Mouse (Mus musculus): ENCODE data around the gene Zfp408. TPM values are rescaled to one million over a fixed set of nuclear protein-coding genes. Genes with fewer than 3 reads are reported as not detected.

Zfp408 gene
- 10 to 100 TPM; 10.1 to 16.5 TPM for total RNA-seq (2021)
- long read RNA-seq, experiment 1, partial matches to known transcripts = 0 of 5 reads
- long read RNA-seq, experiment 1, other reads (novel, unspliced or antisense) = 4 of 5 reads
- long read RNA-seq, experiment 2, partial matches to known transcripts = 0 of 5 reads
- long read RNA-seq, experiment 2, other reads (novel, unspliced or antisense) = 3 of 5 reads

DNA sequence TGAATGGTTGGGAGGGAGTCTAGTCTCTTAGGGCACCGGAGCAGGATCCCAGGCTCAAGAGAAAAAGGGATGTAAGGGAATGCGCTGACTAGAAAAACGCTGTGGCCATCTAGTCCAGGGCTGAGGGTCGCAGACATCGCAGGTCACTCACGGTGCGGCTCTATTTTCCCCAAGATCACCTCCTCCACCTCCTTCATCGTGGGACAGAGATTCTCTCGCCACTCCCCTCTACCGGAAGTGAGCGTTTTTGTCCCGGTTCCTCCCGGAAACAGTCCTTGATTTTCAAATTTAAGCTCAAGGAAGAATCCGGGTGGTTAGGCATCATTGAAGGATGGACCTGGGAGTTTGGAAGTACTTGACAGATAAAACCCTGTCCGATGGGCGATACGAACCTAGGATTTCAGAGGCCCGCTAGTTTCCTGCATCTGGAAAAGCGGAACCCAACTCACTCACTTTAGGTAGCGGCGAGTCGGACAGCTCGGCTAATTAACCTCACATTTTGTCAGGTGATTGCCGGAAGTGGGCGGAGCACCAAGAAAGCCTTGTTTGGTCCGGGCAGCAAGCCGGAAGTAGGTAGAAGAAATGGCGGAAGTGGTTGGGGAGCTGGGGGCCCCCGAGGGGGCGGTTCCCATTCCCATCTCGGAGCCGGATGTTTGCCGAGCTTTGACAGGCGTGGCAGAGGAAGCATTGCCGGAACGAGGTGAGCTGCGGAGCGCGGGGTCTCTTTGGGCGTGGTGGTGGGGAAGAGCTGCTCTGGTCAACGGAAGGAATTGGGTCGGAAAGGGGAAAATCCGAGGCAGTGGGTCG, at the start of gene Zfp408, which contains the start of gene Arhgap1:
Gene Zfp408 (minus strand): TSS at position 239 of the 807 bp plus-strand sequence.
Gene Arhgap1 (plus strand): TSS at position 308 of the 807 bp plus-strand sequence.
- peak; percentile 90 to 97 for DNase-seq (ENCODE audit: low spot score in 2 of 2)

DNA sequence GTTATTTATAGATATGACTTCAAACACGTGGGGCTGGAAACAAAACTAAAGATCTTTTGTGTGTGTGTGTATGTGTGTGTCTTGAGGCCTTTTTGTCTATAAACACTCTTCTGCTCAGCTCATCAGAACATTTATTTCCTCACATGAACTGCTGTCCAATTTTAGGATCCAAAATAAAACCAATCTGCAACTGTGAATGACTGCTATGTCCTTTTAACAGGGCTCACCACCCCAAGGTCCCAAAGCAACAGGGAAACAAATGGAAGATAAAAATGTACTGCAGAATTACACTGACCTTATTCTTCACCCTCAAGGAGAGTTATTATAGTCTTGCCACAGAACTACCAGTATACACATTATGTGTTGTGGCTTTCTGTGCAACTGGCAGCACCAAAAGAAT, 49.6 kb upstream of the Zfp408 start:
- DNase-seq (ENCODE audit: low spot score in 2 of 2) = no peak

DNA sequence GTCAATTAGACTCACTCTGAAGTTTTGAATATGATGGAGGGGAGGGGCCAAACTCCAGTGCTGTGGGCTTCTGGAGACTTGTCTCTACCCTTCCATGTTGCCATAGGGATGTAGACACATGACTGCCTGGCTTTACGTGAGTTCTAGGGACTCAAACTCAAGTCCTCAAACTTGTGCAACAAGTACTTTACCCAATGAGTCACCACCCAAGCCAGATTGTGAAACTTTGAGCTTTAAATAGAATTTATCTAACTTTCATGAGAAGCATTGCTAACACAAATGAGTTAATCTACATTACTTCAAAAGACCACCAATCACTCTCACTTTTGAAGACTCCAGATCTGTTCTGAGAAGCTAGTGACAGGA, 46.6 kb upstream of the Zfp408 start:
- no peak for DNase-seq (ENCODE audit: low spot score in 2 of 2)

DNA sequence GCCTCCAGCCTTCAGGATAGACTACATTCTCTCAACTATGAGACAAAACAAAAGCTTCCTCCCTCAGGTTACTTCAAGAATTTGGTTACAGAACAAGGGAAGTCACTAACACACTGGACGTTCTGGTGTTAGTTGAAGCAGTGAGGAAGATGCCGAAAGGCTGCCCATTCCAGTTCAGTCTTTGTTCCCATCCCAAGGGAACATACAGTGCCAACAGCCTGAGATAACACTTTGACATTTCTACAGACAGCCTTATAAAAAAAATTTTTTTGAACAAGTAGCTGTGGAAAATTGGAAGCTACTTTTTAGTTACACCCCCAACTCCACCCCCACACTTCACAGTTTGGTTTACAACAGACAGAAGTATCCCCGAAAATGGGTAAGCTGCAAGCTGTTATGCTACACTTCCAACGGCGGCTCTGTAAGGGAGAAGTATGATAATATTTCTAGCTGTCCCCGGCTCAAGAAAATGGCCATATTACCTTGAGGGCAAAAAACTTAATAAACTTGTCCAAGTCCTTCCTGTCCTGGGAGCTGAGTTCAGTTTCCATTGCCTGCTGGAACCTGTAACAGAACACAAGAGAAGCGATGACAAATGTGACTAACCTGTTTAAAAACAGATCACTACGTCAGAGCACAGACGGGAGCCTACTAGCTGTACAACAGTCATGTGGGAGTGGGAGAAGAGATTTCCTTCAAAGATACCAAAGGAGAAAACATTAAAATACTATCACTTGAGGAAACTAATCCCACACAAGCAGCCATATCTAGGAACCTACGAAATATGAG, 46.0 kb upstream of the Zfp408 start:
- no peak for DNase-seq (ENCODE audit: low spot score in 2 of 2)

DNA sequence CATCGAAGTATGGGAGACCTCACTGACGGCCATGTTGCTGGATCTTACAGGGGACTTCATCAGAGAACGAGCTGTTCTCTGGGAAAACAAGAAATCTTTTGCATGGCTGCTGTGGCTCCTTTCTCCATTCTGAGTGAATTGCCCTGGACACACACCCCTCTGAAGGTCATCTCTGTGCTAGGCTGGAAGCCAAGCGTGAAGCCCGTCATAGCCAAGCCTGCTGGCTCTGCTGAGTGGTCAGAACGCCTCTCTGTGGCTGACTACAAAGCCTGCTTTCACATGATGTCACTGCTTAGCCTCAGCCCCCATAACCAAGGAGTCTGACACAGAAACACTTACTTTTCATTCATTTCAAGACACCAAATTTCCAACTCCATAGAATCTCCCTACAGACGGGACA, 39.9 kb upstream of the Zfp408 start:
- no peak for DNase-seq (ENCODE audit: low spot score in 2 of 2)

DNA sequence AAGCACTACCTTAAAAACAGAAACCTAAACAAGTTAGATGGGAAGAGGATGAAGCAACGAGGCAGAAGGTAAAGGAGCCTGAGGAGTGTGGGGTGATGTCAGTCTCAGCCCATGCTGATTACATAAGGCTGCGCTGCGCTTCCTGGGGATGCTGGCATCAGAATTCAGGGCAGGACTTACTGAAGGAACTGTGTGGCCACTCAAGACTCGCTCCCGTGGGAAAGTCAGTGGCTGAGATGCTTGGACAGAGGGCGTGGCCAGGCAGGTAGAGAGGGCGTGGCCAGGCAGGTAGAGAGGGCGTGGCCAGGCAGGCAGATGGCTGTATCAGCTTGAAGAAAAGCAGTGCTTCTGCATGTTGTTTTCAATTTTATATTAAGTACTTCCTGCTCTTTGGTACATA, 34.3 kb upstream of the Zfp408 start:
- no peak for DNase-seq (ENCODE audit: low spot score in 2 of 2)

DNA sequence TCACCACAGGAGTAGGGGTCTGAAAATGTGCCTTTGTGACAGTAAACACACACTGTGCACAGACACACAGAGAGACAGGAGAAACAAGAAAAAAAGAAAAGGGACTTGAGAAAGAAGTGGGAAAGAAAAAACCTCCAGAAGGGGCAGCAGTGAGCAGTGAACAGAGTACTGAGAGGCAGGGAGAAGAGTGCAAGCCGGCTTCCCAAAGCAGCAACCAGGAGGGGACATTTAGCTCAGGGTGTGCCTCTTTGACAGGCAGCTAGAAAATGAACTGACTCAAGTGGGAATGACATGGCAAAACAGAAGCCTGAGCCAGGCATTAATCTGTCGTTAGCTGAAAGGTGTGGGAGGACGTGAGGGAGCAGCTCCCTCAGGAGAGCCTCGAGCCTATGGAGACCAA, 33.3 kb upstream of the Zfp408 start:
- DNase-seq (ENCODE audit: low spot score in 2 of 2) = peak in 1 of 2 experiments; percentile 35

DNA sequence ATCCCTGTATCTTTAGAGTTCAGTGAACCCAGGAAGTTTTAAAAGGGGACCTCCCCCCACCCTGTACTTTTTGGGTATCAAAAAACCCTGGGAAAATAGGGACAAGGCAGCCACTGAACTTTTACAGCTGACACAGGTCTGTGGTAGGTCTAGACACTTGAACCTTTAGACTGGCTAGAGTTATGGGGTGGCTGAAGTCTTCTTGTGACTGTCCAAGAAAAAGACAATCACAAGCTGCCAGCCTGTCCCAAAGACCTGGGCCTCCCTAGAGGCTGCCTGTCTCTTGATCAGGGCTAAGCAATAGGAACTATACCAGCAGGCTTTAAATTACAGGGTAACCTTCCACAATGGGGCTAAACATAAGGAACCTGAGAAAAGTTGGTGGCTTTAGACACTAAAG, 27.4 kb upstream of the Zfp408 start:
- DNase-seq (ENCODE audit: low spot score in 2 of 2) = no peak

DNA sequence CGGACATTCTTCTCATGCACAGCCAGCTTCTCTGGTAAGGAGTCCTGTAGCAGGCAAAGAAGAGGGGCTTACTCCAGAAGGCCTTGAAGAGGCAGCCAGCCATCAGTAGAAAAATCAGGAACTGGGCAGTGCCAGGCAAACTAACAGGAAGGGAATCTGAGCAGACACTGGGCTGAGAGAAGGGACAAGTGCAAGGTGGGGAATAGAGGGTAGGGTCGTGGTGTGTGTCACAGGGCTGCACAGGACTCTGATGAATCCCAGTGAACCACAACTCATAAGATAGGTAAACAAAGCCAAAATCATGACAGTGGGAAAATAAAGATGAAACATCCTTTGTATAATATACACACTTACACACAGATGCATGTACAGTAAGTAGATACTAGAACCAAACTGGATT, 26.8 kb upstream of the Zfp408 start:
- DNase-seq (ENCODE audit: low spot score in 2 of 2) = no peak

DNA sequence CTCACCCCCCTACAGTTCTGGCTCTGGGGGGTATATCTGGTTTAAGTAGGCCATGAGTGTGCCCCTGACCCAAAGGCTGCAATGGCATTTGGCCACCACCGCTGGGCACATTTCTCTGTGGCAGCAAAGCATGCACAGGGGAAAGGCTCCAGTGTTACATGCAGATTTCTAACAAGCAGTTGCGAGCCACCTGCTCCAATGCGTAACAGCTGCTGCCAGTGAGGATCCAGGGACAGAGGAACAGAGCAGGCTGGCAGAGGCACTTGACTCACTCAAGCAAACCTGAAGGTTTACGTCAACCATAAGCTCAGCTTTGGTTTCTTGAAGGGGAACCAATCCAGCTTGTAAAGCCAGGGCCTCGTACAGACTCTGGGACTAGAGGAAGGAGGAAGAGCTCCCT, 25.3 kb upstream of the Zfp408 start:
- peak in 1 of 2 experiments; percentile 27 for DNase-seq (ENCODE audit: low spot score in 2 of 2)

DNA sequence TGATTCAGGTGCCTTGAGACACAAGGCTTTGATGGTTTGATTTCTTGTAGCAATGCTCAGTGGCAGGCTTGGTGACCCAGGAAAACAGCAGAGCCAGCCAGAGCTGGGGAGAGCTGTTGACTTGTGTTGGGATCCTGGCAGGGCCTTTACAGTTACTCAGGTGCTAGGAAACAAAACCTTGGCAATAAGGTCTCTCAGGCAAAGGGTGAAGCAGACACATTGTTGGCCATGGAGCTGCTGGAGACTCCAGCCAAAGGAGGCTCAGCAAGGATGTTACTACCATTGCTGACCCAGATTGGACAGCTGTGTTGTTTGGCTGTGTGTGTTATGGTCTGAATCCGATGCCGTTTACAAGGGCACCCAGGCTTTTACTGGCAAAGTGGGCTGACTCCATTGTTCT, 24.0 kb upstream of the Zfp408 start:
- no peak for DNase-seq (ENCODE audit: low spot score in 2 of 2)

DNA sequence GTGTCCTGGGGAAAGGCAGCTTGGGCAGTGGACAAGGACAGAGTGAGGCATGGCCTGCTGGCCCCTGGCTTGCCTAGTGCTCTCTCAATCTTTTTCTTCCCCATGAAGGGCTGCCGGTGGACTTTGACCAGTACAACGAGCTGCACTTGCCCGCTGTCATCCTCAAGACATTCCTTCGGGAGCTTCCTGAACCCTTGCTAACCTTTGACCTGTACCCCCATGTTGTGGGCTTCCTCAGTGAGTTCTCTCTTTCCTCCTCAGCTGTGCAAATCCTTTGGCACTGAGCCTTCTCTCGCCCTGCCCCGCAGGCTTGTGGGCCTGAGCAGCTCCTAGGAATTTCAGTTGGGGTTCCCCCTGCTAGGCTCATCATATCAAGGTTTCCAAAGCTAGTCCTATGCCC, 20.4 kb upstream of the Zfp408 start:
- no peak for DNase-seq (ENCODE audit: low spot score in 2 of 2)

DNA sequence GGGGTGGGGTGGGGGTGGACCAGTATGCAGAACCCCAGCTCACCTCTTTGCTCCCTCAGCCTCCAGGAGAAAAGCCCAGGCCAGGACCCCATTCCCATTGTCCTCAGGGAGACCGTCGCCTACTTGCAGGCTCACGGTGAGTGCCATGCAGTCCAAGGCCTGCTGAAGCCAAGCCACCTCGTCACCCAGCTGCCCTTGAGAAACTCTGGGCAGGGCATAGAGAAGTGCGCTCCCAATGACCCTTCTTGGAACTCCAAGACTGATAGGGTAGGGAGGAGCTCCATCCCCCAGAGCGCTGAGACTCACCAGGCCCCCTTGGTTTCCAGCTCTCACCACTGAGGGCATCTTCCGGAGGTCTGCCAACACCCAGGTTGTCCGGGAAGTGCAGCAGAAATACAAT, 19.7 kb upstream of the Zfp408 start:
- no peak for DNase-seq (ENCODE audit: low spot score in 2 of 2)

DNA sequence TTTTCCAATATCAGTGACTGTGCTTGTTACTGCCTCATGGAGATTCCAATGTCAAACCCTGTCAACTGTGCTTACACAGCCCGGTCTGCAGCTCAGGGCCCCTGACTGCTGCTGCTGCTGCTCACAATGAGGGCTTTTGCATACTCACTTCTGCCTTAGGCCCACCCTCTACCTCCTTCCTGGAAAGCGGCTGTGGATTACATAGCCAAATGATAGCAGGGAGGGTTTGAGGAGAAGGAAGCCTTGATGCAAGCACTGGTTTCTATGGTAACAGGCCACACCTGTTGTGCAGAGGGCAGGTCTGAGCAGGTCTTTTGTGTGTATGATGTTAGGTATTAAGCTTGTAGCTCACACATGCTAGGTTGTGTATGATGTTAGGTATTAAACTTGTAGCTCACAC, 18.2 kb upstream of the Zfp408 start:
- DNase-seq (ENCODE audit: low spot score in 2 of 2) = no peak

DNA sequence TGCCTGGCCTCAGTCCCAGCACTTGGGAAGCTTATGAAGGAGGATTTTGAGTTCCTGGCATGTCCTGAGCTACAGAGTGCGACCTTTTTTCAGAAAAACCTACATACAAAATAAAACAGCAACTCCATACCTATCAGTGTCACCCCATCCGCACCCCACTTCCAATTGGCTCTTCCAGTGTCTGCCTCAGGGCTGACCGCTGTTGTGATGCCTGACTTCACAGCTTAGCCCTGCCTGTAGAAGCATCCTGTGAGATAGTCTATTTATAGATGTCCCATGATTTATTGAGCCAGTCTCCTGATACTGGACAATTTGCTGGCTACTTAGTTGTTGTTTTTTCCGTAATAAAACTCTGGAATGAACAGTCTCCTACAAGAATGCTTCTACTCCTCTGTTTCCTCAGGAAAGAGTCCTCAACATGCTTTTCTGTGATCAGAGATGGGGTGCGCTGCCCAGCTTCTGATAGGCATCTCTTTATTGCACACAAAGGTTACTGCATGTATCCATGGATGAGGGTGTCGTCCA, 16.9 kb upstream of the Zfp408 start:
- no peak for DNase-seq (ENCODE audit: low spot score in 2 of 2)

DNA sequence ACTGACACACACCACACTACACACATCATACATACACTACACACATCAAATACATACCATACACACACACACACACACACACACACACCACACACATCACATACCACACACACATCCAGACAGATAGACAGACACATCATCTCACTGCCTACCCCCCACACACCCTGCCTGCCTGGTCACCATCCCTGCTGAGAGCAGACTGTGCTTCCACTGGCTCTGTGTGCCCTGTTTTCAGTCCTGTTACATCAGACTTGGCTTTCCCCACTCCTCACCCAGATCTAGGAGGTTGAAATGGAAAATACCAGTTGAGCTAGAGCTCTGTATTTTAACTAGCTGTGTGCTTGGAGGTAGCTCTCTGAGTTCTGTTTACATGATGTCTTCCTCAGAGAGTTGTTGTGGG, 15.2 kb upstream of the Zfp408 start:
- no peak for DNase-seq (ENCODE audit: low spot score in 2 of 2)

DNA sequence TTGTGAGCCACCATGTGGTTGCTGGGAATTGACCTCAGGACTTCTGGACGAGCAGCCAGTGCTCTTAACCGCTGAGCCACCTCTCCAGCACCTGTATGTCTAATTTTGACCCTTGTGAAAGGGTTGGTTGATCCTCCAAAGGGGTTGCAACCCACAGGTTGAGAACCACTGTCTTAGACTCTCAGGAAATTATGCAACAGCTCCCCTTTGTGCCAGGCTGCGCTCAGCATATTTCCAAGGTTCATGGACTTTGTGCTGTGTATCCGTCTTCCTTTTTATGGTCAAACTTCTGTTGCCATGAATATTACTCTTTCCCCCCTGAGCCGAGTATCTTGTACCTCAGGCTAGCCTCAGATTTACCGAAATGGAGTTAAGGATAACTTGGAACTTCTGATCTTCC, 11.4 kb upstream of the Zfp408 start:
- DNase-seq (ENCODE audit: low spot score in 2 of 2) = no peak

DNA sequence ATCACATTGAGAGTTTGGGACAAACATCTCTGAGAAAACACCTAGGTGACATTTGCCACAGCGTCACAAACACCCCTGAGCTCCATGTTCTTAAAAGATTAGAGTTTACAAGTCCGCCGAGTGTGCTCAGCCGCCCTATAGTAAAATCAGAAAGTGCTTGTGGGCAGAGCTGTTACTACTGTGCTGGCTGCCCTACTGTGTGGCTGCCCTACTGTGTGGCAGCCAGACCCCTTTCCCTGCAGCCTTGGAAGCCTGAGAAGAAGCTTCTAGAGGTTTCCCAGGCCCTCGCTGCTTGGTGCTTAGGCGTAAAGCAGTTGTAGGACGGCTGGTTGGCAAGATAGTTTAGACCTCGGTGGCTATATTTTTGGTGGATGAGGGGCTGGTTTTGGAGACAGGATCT, 10.1 kb upstream of the Zfp408 start:
- no peak for DNase-seq (ENCODE audit: low spot score in 2 of 2)

DNA sequence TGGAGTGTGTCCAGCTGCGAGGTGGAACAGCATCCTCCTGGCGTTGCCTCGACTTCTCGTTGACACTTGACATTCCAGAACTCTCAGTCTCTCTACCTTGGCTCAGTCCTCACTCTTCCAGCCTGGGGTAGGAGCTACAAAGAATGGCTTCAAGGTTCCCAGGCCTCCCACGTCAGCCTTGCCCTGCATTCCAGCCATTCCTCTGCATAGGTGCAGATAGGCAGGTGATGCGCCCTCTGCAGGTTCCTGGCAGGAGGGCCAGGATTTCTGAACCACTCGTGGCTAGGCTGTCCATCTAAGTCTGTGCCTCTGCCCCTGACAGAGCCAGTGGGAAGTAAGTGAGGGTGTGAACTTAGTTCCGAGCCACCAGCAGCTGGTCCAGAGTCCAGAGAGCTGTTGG, 7.2 kb upstream of the Zfp408 start:
- no peak for DNase-seq (ENCODE audit: low spot score in 2 of 2)

DNA sequence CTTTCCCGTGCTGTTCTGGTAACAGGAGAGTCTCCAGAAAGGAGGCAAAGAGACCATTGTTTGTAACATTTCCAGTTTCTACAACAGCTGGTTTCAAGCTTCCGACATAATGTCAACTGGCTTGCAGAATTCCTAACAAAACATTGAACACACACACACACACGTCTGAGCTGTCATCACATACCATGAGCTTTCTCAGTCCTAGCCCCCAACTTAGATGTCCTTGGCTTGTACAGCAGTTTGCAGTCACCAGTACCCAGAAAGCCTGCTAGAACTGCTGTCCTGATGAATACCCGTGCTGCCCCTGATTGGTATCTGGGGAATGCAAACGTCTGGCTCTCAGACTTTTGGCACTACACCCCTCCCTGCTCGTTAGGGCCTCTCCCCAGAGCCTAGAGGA, 6.2 kb upstream of the Zfp408 start:
- no peak for DNase-seq (ENCODE audit: low spot score in 2 of 2)

DNA sequence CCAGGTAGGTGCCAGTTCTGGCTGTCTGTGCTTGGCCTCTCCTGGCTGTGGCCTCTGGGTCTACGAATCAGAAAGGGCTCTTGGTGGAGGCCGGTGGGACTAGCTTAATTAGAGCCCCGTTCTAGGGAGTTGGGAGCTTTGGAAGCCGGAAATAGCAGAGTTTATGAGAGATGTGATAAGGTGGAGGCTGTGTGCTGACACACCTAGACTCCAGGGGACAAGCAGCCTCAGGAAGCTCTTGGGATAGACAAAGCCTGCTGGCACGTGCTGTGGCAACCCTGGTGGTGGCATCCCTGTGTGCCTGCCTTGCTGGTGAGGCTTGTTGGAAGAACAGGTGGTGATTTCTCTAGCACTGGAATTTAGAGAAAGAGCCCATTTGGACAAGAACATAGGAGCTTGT, 5.8 kb upstream of the Zfp408 start:
- DNase-seq (ENCODE audit: low spot score in 2 of 2) = no peak

DNA sequence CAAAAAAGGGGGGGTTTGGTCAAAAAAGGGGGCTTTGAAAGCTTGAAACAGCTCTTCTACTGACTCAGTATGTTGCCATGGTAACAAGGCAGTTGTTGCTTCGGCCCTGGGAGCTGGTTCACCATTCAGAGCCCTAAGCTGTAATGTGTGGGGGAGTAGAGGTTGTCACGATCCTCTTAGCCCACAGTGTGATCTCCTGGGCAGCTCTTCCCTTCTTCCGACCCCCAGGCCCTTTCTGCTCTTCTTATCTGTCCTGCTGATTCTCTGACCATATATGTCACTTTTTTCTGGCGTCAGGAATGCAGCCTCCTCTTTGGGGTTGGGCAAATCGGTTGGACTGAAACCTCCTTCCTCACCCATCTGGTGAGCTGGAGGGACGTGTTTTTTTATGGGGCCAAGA, 3.3 kb upstream of the Zfp408 start:
- no peak for DNase-seq (ENCODE audit: low spot score in 2 of 2)
